Mouse (Mus musculus) 3134 (cell line): ENCODE measurements at regions not wholly inside any gene's neighbourhood (a gene's known extent, or its start where the extent isn't known, plus 50 kb on each side); places are given as distances from the start of the nearest gene placed in this dataset.

Source experiments
- DNase-seq: peaks from one replicate; pipeline ENCODE4 v3.0.0-alpha.2; 2011; ENCODE audit warnings: low spot score; ENCODE audit not compliant: insufficient read length; ENCODE audit errors: extremely low read depth

DNA sequence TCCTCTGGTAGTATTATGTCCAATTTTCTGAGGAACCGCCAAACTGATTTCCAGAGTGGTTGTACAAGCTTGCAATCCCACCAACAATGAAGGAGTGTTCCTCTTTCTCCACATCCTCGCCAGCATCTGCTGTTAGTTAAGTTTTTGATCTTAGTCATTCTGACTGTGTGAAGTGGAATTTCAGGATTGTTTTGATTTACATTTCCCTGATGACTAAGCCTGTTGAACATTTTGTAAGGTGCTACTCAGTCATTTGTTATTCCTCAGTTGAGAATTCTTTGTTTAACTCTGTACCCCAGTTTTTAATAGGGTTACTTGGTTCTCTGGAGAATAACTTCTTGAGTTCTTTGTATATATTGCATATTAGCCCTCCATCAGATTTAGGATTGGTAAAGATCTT lies 771.1 kb upstream of the Mdga2 start:
- DNase-seq: peak; percentile 75
